Mouse (Mus musculus): Measurements from ENCODE around the gene Pafah1b3. TPM values are rescaled to one million over a fixed set of nuclear protein-coding genes. Genes with fewer than 3 reads are reported as not detected.

Gene Pafah1b3
- total RNA-seq, 1 experiment from 2014 or later = 20.3 TPM

DNA sequence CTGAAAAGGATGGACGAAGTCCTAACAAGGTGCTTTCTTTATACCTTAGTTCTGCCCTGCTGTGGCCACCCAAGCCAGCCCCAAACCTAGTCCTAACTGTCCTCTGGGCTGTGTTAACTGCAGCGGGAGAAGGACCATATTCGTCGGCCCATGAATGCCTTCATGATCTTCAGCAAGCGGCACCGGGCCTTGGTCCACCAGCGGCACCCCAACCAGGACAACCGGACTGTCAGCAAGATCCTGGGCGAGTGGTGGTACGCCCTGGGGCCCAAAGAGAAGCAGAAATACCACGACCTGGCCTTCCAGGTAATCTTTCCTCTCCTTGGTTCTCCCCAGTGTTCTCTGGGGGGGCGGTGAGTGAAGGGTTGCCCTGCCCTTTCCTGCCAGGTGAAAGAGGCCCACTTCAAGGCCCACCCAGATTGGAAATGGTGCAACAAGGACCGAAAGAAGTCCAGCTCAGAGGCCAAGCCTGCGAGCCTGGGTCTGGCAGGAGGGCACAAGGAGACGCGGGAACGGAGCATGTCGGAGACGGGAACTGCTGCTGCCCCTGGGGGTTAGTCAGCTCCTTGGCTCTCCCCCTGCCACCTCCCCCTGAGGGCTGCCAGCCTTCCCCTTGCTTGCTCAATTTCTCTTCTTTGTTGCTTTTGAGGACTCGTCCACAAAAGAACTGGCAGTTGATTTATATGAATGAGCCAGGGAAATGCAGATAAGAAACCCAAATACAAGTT lies 12.1 kb downstream of the Pafah1b3 start:
- no peak for ATAC-seq (replicated peaks; ENCODE audit: insufficient number of reproducible peaks, low FRiP score, low TSS enrichment, poor library complexity, severe bottlenecking)

DNA sequence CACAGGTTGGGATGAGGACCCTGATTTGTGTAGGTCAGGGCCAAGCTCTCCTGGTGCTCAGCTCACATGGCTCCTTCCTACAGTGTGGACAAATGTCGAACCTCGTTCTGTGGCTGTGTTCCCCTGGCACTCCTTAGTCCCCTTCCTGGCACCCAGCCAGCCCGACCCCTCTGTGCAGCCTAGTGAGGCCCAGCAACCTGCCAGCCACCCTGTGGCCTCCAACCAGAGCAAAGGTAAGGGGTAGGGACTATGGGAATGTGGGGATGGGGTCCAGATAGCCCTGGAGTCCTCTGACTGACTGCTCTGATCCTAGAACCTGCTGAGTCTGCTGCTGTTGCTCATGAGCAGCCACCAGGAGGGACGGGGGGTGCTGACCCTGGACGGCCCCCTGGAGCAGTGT lies 13.0 kb downstream of the Pafah1b3 start:
- no peak for ATAC-seq (replicated peaks; ENCODE audit: insufficient number of reproducible peaks, low FRiP score, low TSS enrichment, poor library complexity, severe bottlenecking)

- ATAC-seq (replicated peaks; ENCODE audit: insufficient number of reproducible peaks, low FRiP score, low TSS enrichment, poor library complexity, severe bottlenecking) = no peak
Measured at GRCm38 (mm10) chr7:25284171-25284570, 13.6 kb downstream of the Pafah1b3 start.

DNA sequence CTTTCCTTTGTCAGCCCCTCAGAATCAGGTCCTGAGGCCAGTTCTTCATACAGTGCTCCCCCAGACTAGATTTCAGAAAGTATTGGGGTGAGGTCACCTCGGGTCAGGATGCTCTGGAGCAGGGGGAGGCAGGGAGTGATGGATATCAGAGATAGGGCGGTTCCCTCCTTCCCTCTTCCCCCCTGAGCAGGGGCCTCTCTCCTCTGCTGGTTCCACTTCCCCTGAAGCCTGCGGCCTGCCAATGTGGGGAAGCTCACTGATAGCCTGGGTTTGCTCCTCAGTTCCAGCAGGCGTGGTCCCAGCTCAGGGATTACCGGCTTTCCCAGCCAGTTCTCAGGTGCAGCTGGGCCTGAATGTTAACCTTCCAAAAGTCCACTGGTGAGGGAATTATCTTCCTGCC lies 14.1 kb downstream of the Pafah1b3 start:
- ATAC-seq (replicated peaks; ENCODE audit: insufficient number of reproducible peaks, low FRiP score, low TSS enrichment, poor library complexity, severe bottlenecking) = 0 out of 2 replicates have a peak, but pooled peaks have one; percentile 6

DNA sequence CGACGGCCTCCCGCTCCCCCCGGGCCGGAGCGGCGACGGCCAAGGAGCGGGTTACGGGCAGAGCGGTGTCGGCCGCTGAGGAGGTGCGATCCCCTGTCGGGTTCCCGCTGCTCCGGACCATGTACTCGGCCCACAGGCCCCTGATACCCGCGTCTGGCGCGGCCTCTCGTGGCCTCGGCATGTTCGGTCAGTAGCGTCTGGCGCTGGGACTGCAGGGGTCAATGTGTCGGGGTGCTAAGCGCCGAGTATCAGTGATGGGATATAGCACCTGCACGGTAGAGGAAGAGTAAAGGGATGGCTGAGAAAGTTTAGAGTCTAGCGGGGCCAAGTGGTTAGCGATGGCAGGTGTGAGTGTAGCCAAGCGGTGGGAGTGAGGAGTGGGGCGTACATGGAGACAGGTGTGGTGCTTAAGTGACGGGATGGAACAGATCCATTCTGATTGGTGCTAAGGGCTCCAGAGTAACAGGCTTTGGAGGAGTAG lies 15.0 kb downstream of the Pafah1b3 start:
- ATAC-seq (replicated peaks; ENCODE audit: insufficient number of reproducible peaks, low FRiP score, low TSS enrichment, poor library complexity, severe bottlenecking) = no peak

- ATAC-seq (replicated peaks; ENCODE audit: insufficient number of reproducible peaks, low FRiP score, low TSS enrichment, poor library complexity, severe bottlenecking) = peak; percentile 42
Measured at GRCm38 (mm10) chr7:25281734-25282601, 15.8 kb downstream of the Pafah1b3 start.

DNA sequence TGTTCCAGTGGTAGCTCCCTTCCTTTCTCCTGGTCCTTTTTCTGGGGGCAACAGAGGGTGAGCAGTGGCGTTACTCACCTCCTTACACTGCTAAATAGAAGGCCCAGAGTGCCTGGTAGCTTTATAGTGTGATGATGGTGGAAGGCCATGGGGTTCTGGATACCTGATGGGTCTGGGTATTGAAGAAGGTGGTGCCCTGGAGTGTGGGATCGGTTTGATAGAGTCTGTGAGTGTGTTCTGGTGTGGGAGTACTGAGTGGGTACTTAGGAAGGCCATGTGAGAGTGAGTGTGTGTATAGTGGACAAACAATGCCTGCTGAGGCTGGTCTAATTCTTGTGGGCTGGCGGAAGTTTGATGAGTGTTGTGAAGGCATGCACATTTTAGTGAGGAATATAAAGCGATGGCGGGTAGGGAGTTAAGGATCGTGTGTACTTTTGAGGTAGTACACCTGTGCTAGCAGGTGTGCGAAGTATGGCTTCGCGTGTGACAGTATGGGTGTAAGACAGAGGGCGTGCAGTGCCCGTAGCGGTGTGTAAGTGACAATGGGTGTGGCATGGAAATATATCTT lies 16.5 kb downstream of the Pafah1b3 start:
- no peak; the same call in 1 of the 2 replicates for ATAC-seq (replicated peaks; ENCODE audit: insufficient number of reproducible peaks, low FRiP score, low TSS enrichment, poor library complexity, severe bottlenecking)

DNA sequence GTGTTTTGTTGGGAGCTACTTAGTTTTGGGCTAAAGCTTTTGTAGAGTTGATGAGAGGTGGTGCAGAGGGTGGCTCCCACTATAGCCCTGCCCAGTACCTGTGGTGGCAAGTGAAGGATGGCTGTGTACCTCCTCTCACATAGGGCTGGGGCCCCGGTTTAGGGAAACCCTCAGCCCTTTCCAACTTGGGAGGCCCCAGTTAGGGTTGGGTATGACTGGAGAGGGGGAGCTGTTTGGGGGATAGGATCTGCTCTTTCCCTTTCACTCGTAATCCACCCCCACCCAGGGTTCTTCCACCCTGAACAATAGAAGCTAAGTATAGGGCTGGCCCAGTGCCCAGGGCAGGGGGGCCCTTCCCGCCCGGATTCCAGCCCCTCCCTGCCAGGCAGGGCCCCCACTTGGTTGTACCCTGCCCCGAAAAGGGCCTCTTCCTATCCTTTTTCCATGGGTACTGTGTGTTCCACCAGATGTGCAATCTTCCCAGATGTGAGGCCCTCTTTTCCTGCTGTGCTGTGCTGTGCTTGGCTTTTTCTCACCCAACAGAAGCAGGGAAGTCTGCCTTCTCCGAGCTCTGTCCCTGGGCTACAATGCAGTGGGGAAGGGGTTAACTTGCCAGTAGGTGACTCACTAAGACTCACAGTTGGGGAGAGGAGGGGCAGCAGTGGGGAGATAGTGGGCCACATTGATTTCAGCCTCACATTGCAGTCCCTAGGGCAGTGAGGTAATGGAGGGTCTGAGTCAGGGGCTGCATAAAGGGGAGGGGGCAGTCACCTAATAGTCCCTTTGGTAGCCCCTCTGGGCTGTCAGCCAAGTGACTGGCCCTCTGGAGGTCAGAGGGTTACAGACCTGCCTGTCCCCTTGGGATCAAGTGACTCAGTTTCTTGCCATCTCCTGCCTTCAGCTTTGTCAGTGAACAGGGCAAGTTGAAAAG lies 17.7 kb downstream of the Pafah1b3 start:
- no peak for ATAC-seq (replicated peaks; ENCODE audit: insufficient number of reproducible peaks, low FRiP score, low TSS enrichment, poor library complexity, severe bottlenecking)

DNA sequence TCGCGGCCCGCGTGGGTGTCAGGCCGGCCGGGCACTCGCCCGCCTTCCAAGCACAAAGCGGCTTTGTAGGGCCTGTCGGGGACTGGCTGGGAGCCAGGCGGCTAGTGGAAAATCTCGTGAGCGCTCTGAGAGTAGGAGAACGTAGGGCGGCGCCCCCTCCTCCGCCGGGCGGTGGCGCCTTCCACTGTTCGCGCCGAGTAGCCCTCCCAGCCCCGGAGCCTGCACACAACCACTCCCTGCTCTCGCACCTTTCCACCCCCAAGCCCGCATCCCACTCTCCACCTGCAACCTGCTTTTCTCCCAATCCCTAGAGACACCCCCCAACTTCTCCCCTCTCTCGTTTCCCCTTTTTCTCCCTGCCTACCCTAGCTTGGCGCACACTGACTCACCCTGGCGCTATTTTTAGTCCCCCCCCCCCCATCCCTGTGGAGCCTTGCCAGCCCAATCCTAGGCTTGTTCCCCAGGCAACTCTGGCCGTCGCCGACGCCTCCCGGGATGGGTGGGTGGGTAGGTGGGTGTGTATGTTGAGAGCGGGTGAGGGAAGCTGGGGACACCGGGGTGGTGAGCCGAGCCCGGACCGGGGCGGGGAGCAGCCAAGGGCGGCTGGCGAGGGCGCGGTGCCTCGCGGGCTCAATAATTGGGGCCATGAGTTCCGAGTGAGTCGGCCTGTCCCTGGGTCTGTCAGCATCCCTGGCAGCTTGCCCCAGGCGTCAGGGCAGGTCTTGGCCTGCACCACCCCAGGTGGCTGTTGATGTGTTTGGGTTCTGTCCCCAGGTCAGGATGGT lies 18.5 kb downstream of the Pafah1b3 start:
- ATAC-seq (replicated peaks; ENCODE audit: insufficient number of reproducible peaks, low FRiP score, low TSS enrichment, poor library complexity, severe bottlenecking) = 0 out of 2 replicates have a peak, but pooled peaks have one; percentile 3

DNA sequence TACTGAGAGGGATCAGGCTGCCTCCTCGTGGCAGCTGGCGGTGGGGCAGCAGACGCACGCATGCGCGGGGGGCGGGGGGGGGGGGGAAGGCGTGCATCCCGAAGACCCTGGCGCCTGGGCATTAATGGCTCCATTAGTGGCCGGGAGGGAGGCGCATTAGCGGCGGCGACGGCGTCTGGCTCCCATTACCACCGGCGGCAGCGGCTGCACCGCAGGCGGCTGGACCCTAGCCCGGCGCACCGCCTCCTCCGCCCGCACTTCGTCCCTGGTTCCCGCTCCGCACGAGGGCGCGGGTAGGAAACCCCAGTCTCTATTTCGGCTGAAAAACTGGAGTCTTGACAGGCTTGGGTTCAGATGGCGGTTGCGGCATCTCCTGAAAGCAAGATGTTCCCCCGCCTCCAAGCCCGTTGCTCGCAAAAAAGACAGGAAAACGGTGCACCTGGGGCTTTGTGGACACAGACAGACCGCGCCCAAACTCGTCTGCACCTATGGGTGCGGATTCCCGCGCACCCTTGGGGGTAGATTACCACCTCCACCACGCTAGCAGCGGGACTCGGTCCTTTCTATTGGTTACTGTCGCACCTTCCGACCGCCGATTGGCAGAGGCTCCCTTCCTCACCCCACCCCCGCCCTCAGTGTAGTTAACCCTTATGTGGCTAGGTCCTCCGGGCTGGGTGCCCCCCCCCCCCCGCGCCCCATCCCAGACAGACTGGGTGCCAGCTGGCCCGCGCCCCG lies 19.3 kb downstream of the Pafah1b3 start:
- ATAC-seq (replicated peaks; ENCODE audit: insufficient number of reproducible peaks, low FRiP score, low TSS enrichment, poor library complexity, severe bottlenecking) = peak; percentile 53

- ATAC-seq (replicated peaks; ENCODE audit: insufficient number of reproducible peaks, low FRiP score, low TSS enrichment, poor library complexity, severe bottlenecking) = no peak
Measured at GRCm38 (mm10) chr7:25277998-25278340, 19.8 kb downstream of the Pafah1b3 start.

- ATAC-seq (replicated peaks; ENCODE audit: insufficient number of reproducible peaks, low FRiP score, low TSS enrichment, poor library complexity, severe bottlenecking) = no peak
Measured at GRCm38 (mm10) chr7:25277405-25277804, 20.4 kb downstream of the Pafah1b3 start.

GRCm38 (mm10) chr7:25275555-25276298 lies 22.1 kb downstream of the Pafah1b3 start:
- ATAC-seq (replicated peaks; ENCODE audit: insufficient number of reproducible peaks, low FRiP score, low TSS enrichment, poor library complexity, severe bottlenecking) = no peak

GRCm38 (mm10) chr7:25274996-25275395 lies 22.8 kb downstream of the Pafah1b3 start:
- ATAC-seq (replicated peaks; ENCODE audit: insufficient number of reproducible peaks, low FRiP score, low TSS enrichment, poor library complexity, severe bottlenecking) = no peak

DNA sequence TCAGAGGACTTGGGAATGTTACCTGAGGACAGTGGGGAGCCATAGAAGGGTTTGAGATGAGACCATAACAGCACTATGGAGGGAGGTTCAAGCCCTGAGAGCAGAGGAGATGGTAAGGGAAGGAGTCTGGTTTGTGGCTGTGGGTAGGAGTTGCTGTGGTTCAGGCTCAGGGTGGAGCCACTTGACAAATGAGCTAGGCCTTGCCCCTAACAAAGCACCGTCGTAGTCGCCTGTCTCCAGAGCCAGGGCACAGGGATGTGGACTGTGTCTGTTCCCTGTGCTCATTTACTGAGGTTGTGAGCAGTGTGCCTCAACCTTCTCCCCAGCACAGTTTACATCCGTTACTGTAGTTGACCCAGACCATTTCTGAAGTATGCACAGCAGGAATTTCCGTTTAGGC lies 23.2 kb downstream of the Pafah1b3 start:
- no peak for ATAC-seq (replicated peaks; ENCODE audit: insufficient number of reproducible peaks, low FRiP score, low TSS enrichment, poor library complexity, severe bottlenecking)

All from monocyte, adult 5-6 weeks (primary cell).